Mouse (Mus musculus) CD4-positive naive resting alpha-beta T cell, adult 57 days (primary cell): ENCODE measurements around the gene Zfp655. TPM values are rescaled to one million over a fixed set of nuclear protein-coding genes. Genes with fewer than 3 reads are reported as not detected.

Experiments
- total RNA-seq: library from RNA; stranded (reverse); gene quantifications from one replicate; pipeline ENCODE4 v1.2.4, GENCODE M21; 2023

Gene Zfp655
- 68.9 TPM for total RNA-seq

GRCm38 (mm10) chr5:145231367-145231871, at the start of gene Zfp655:
Gene Zfp655 (plus strand): TSS chr5:145231715.

GRCm38 (mm10) chr5:145191962-145192361, 39.6 kb upstream of the Zfp655 start, which contains the start of gene Atp5j2:
Gene Atp5j2 (minus strand): TSS chr5:145192062.

GRCm38 (mm10) chr5:145201321-145201991, 30.1 kb upstream of the Zfp655 start, which contains the start of gene Zkscan14:
Gene Zkscan14 (minus strand): TSS chr5:145201868.

GRCm38 (mm10) chr5:145203936-145204691, 27.4 kb upstream of the Zfp655 start, which contains the start of gene Zkscan5:
Gene Zkscan5 (plus strand): TSS chr5:145204562.

GRCm38 (mm10) chr5:145280371-145281143, 49.0 kb downstream of the Zfp655 start, which contains the start of gene Zscan25:
Gene Zscan25 (plus strand): TSS chr5:145280500.

Other genes with a start within 250 kb of the Zfp655 start
- gene Gm4871, start 199.0 kb upstream of the Zfp655 start, total RNA-seq: not detected
- gene 1700018F24Rik, start 188.7 kb upstream of the Zfp655 start, total RNA-seq: not detected
- 92.6 TPM for gene Arpc1a, start 147.9 kb upstream of the Zfp655 start, total RNA-seq
- not detected for gene Kpna7, start 147.7 kb upstream of the Zfp655 start, total RNA-seq
- gene Arpc1b, start 117.5 kb upstream of the Zfp655 start, total RNA-seq: 379 TPM
- gene Pdap1, start 91.5 kb upstream of the Zfp655 start, total RNA-seq: 43.2 TPM
- gene Bud31, start 91.4 kb upstream of the Zfp655 start, total RNA-seq: 224 TPM
- 22.3 TPM for gene Ptcd1, start 64.6 kb upstream of the Zfp655 start, total RNA-seq
- gene Cpsf4, start 64.5 kb upstream of the Zfp655 start, total RNA-seq: 41.4 TPM
- gene Atp5j2, start 39.7 kb upstream of the Zfp655 start, total RNA-seq: 148 TPM
- 49.5 TPM for gene Zkscan14, start 29.8 kb upstream of the Zfp655 start, total RNA-seq
- gene Zkscan5, start 27.2 kb upstream of the Zfp655 start, total RNA-seq: 10.5 TPM
- gene Zscan25, start 48.8 kb downstream of the Zfp655 start, total RNA-seq: 36.8 TPM
- not detected for gene Cyp3a57, start 113.6 kb downstream of the Zfp655 start, total RNA-seq
- not detected for gene Cyp3a16, start 238.0 kb downstream of the Zfp655 start, total RNA-seq